Mouse (Mus musculus): ENCODE results near the gene Gins2. TPM values are rescaled to one million over a fixed set of nuclear protein-coding genes. Genes with fewer than 3 reads are reported as not detected.

Gins2 gene
- polyA plus RNA-seq (2014; fragmentation: Nextera tagmentation; extraction: Ambion mirVana): 101 and 109 TPM in 2 replicates

DNA sequence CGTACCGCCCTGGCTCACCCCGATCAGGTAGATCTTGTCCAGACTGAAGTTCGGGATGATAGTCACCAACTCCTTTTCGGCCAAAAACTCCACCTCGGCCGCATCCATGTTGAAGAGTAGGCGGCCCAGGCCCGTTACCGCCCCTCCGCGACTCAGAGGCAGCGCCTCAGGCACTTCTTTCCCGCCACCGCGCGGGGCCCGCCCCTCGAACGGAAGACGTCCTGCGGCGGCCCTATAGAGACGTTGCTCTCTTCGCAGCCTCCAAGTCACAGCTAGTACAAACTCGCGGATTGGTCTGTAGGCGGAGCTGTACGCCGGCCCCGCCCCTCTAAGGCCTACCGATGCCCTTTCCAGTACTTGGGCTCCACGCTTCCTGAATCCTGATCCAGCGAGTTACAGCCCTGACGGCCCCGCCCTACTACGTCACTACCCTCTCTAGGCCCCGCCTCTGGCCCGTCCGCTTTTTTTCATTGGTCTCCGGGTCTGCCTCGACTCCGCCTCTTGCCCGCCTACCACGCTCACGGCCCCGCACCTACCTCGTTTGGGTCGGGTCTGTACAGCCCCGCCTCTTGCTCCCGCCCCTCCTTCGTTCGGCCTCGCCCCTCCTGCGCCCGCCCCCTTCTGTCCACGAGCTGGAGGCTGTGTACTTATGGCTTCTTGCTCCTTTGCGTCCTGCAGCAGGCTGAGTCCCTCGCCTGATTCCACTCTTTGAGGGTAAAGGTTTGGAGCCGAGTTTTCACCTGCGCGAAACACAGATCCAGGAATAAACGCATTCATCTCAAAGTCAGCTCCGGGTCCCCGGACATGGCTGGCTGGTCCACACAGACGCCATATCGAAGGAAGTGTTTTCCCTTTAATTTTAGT is at the start of gene Gins2:
TSS of gene Gins2 (minus strand) at position 397 of the 864 bp plus-strand sequence.
- Histone ChIP-seq H3K9me3 (ENCODE audit: control insufficient read depth, low read length) (no peaks in the 10 kb centered on the region), H3K4me3 (ENCODE audit: low read depth, low read length) (peak within 1 kb of the TSS; percentile 47), H3K36me3 (ENCODE audit: control insufficient read depth, insufficient read depth, low read length) (0 out of 2 replicates have a peak, but pooled peaks cover 2% of the 10 kb centered on the region), H3K4me2 (ENCODE audit: low read depth) (peak within 1 kb of the TSS; percentile 67), H3K9ac (ENCODE audit: low read length) (peak within 1 kb of the TSS; percentile 49), H3K27me3 (ENCODE audit: control insufficient read depth, insufficient read depth, low read length) (no peaks in the 10 kb centered on the region), H3K4me1 (ENCODE audit: control insufficient read depth, insufficient read depth, low read length) (peaks cover 12% of the 10 kb centered on the region), H3K27ac (ENCODE audit: low read depth, low read length) (0 out of 2 replicates have a peak within 1 kb of the TSS, but pooled peaks have one; percentile 27)
- DNase-seq (ENCODE audit: low spot score) (peak; percentile 99), ATAC-seq (ENCODE audit: insufficient read depth, low FRiP score, low TSS enrichment) (peak; percentile 98)
- 1% methylated on average over 67 of the region's 67 CpGs for WGBS

DNA sequence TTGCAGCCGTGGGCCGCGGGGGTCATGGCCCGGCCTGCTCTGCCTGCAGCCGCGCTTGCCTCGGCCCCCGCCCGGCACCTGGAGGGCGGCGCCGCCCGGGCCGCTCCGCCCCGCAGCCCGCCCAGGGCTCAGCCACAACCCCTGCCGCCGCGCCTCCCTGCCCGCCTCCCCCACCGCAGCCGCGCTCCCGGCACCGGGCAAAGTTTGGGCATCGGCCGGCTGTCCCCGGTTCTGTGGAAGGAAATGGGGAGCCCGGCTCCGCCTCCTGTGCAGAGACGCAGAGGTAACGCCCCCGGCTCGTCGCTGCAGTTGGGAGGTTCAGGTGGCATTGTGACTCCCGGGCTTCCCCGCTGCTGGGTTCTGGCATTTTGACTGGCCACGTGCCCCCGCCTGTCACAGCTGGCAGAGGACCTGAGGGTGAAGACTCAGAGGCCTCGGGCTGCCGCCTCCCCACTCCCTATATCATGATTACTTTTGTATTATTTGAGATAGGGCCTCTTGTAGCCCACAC is 45.3 kb upstream of the Gins2 start:
- Histone ChIP-seq H3K9ac (ENCODE audit: low read length) (peak overlapping the region; percentile 55), H3K9me3 (ENCODE audit: control insufficient read depth, low read length) (no peaks in the 10 kb centered on the region), H3K4me1 (ENCODE audit: control insufficient read depth, insufficient read depth, low read length) (peaks cover 14% of the 10 kb centered on the region), H3K36me3 (ENCODE audit: control insufficient read depth, insufficient read depth, low read length) (no peaks in the 10 kb centered on the region), H3K27me3 (ENCODE audit: control insufficient read depth, insufficient read depth, low read length) (peaks cover 18% of the 10 kb centered on the region), H3K4me2 (ENCODE audit: low read depth) (peak overlapping the region; percentile 92), H3K27ac (ENCODE audit: low read depth, low read length) (no peak overlapping the region), H3K4me3 (ENCODE audit: low read depth, low read length) (peak overlapping the region; percentile 50)
- ATAC-seq (ENCODE audit: insufficient read depth, low FRiP score, low TSS enrichment) (no peak), DNase-seq (ENCODE audit: low spot score) (peak; percentile 39)
- under 1% methylated on average over 34 of the region's 42 CpGs for WGBS

DNA sequence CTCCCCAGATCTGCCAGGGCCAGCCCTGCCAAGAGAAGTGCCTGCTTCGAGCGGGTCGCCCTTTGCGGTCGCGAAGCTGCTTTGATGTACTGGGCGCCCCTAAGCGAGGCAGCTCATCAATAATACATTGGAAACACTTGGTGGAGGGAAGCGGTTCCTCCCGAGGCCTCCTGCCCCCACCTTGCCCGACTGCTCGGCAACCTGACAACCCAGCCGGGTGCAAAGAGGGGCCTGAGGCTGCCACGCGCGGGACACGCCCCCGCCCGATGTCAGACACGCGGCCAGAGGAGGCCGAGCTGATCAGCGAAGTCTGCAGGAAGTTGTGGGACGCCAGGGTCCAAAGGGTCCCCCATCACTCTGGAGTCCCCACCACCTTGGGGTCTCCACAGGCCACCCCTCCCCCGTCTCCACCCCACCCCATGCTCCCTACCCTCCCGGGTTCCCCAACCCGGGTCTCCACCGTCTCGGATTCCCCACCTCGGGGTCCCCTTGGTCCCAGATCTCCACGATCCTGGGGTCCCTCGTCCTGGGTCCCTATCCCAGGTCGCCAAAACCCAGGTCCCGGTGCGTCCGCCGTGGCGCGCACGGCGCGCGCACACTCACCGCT is 44.7 kb upstream of the Gins2 start:
- Histone ChIP-seq H3K27ac (ENCODE audit: low read depth, low read length) (no peak overlapping the region), H3K9ac (ENCODE audit: low read length) (peak overlapping the region; percentile 55)
- DNase-seq (ENCODE audit: low spot score): peak; percentile 48

DNA sequence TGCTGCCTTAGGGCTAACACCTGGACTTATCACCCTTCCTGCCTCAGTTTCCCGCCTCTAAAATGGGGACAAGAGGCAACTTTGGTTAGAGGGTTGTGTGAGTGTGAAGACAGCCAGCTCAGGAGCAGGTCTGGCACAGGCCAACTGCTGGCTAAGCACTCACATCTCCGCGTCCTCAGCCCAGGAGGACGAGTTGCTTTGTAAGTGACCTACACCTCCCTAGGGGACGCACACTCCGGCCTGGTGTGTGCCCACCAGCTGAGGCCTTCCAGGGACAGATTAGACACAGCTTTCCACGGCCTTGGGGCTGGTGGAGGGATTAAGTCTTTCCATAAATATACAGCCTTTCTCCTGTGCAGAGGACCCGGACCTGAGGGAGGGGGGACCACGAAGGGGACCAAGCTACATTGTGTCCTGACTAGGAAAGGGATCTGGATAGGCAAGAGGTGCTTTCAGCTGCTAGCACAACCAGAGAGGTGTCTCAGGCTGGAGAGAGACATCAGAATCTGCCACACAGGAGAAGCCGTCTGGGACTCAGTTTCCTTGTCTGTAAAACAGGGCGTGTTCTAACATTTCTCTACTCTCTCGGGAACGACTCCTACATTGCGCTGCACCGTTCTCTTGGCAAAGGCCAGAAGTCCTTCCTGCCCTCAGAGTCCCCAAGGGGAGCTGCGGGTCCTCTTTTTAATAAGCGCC is 44.0 kb upstream of the Gins2 start:
- Histone ChIP-seq H3K36me3 (ENCODE audit: control insufficient read depth, insufficient read depth, low read length) (no peaks in the 10 kb centered on the region), H3K4me1 (ENCODE audit: control insufficient read depth, insufficient read depth, low read length) (peaks cover 14% of the 10 kb centered on the region), H3K4me2 (ENCODE audit: low read depth) (peak overlapping the region; percentile 92), H3K27ac (ENCODE audit: low read depth, low read length) (no peak overlapping the region), H3K27me3 (ENCODE audit: control insufficient read depth, insufficient read depth, low read length) (peaks cover 18% of the 10 kb centered on the region), H3K9ac (ENCODE audit: low read length) (0 out of 2 replicates have a peak overlapping the region, but pooled peaks have one; percentile 10), H3K4me3 (ENCODE audit: low read depth, low read length) (peak overlapping the region; percentile 50), H3K9me3 (ENCODE audit: control insufficient read depth, low read length) (no peaks in the 10 kb centered on the region)
- 31% methylated on average over 17 of the region's 17 CpGs for WGBS
- peak; percentile 35 for DNase-seq (ENCODE audit: low spot score)
- no peak for ATAC-seq (ENCODE audit: insufficient read depth, low FRiP score, low TSS enrichment)

More for the DNA sequence above, 44.7 kb upstream of the Gins2 start:
- no peak for ATAC-seq (ENCODE audit: insufficient read depth, low FRiP score, low TSS enrichment)
- peaks cover 18% of the 10 kb centered on the region for H3K27me3 ChIP-seq (ENCODE audit: control insufficient read depth, insufficient read depth, low read length)
- H3K36me3 ChIP-seq (ENCODE audit: control insufficient read depth, insufficient read depth, low read length): no peaks in the 10 kb centered on the region
- H3K9me3 ChIP-seq (ENCODE audit: control insufficient read depth, low read length): no peaks in the 10 kb centered on the region
- WGBS: under 1% methylated on average over 44 of the region's 44 CpGs
- H3K4me3 ChIP-seq (ENCODE audit: low read depth, low read length): peak overlapping the region; percentile 50
- H3K4me1 ChIP-seq (ENCODE audit: control insufficient read depth, insufficient read depth, low read length): peaks cover 14% of the 10 kb centered on the region
- peak overlapping the region; percentile 92 for H3K4me2 ChIP-seq (ENCODE audit: low read depth)

DNA sequence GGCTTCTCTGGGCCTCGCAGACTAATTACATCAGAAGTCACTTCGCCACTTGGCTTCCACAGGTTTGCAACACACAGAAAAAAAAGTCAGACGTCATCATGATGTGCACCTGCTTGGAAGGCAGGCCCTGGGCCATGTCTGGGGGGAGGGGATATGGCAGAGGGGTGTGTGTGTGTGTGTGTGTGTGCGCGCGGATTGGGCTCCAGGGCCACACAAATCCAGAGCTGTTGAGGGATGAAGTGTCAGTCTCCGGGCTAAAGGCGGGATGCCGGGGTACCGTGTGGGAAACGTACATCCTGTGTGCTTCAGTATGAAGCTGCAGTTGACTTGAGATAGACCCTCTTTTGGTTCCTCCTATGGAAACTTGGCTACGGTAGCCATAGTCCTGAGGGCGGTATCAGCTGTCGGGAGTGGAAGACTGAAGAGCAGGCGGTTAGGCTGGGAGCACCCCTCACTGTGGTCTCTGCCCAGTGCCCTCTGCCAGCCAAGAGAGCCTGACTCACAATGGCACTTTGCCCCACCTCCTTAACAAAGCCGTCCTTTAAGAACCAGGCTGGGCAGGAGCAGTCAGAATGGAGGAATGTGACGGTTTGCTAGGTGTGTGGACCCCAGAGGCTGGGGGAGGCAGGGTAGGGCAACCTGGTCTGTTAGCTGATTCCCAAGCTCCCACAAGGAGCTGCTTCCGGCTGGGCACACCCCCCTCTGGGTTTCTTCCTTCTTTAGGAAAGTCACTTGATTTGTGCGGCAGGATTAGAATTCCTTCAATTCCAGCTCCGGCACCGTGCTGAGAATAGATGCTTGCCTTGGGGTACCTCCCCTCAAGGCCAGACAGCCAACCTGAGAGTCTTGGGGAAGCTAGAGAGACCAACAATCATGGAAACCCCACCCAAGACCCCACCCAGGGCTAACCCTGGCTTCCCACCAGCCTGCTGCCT is 42.6 kb upstream of the Gins2 start:
- ATAC-seq (ENCODE audit: insufficient read depth, low FRiP score, low TSS enrichment): no peak
- Histone ChIP-seq H3K4me2 (ENCODE audit: low read depth) (no peak overlapping the region), H3K27me3 (ENCODE audit: control insufficient read depth, insufficient read depth, low read length) (peaks cover 18% of the 10 kb centered on the region), H3K36me3 (ENCODE audit: control insufficient read depth, insufficient read depth, low read length) (no peaks in the 10 kb centered on the region), H3K4me3 (ENCODE audit: low read depth, low read length) (no peak overlapping the region), H3K9me3 (ENCODE audit: control insufficient read depth, low read length) (no peaks in the 10 kb centered on the region), H3K9ac (ENCODE audit: low read length) (no peak overlapping the region), H3K27ac (ENCODE audit: low read depth, low read length) (no peak overlapping the region), H3K4me1 (ENCODE audit: control insufficient read depth, insufficient read depth, low read length) (peaks cover 14% of the 10 kb centered on the region)
- 78% methylated on average over 21 of the region's 21 CpGs for WGBS
- DNase-seq (ENCODE audit: low spot score): no peak

DNA sequence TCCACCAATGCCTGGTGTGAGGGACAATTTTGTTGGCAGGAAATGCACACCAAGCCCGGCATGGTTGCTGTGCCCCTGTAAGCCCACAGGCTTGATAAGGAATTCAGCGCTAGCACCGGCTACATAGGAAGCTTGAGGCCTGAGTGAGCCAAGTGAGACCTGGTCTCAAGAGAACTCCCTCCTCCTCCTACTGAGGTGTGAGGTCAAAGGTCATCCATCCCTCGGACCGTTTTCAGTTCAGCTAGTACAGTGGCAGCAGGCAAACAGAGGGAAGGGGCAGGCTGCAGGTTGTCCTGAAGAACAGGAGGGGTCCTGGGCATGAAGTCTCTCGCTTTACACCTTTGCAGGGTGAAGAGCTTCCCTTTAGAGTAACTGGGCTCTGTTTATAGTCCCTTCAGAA is 41.7 kb upstream of the Gins2 start:
- WGBS: 39% methylated on average over 6 of the region's 6 CpGs
- no peak for ATAC-seq (ENCODE audit: insufficient read depth, low FRiP score, low TSS enrichment)
- Histone ChIP-seq H3K4me2 (ENCODE audit: low read depth) (no peak overlapping the region), H3K4me1 (ENCODE audit: control insufficient read depth, insufficient read depth, low read length) (peaks cover 14% of the 10 kb centered on the region), H3K9ac (ENCODE audit: low read length) (no peak overlapping the region), H3K36me3 (ENCODE audit: control insufficient read depth, insufficient read depth, low read length) (no peaks in the 10 kb centered on the region), H3K27me3 (ENCODE audit: control insufficient read depth, insufficient read depth, low read length) (peaks cover 18% of the 10 kb centered on the region), H3K4me3 (ENCODE audit: low read depth, low read length) (no peak overlapping the region), H3K27ac (ENCODE audit: low read depth, low read length) (no peak overlapping the region), H3K9me3 (ENCODE audit: control insufficient read depth, low read length) (no peaks in the 10 kb centered on the region)
- DNase-seq (ENCODE audit: low spot score): no peak

DNA sequence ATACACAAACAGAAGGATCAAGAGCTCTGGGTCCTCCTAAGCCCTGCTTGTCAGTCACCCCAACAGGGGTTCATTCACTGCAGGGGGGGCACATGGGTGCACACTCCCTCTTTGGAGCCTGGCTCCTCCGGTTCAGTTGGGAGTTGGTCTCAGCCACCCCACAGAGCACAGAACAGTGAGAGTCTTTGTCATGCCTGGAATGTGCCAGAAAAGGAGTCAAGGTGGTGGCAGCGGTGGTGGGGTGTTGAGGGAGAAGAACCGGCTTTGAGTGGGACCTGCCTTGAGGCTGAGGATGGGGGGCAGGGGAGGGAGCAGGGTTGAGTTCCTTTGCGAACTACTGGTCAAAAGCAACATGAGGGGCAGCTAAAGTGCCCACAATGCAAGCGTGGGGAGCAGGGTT is 40.9 kb upstream of the Gins2 start:
- peaks cover 14% of the 10 kb centered on the region for H3K4me1 ChIP-seq (ENCODE audit: control insufficient read depth, insufficient read depth, low read length)
- no peak for ATAC-seq (ENCODE audit: insufficient read depth, low FRiP score, low TSS enrichment)
- WGBS: 59% methylated on average over 5 of the region's 5 CpGs

DNA sequence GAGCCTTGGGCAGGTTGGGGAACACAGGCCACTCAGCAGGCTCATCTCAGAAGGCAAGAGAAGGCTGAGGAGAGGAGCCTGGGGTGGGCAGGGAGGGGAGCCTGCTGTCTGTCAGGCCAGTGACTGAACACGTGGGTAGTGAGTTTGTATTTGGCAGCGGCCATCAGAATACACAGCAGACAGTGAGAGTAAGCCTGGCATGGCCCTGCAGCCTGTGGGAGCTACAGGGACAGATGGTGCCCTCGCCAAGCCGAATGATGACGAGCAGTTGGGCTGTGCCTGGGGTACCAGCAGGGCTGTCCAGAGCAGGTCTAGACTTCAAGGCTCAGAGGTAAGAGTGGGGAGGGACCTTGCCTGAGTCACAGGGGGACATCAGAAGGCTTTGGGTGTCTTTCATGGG is 38.2 kb upstream of the Gins2 start:
- ATAC-seq (ENCODE audit: insufficient read depth, low FRiP score, low TSS enrichment) (no peak), DNase-seq (ENCODE audit: low spot score) (no peak)
- Histone ChIP-seq H3K9me3 (ENCODE audit: control insufficient read depth, low read length) (no peaks in the 10 kb centered on the region), H3K9ac (ENCODE audit: low read length) (no peak overlapping the region), H3K4me2 (ENCODE audit: low read depth) (no peak overlapping the region), H3K27ac (ENCODE audit: low read depth, low read length) (no peak overlapping the region), H3K4me1 (ENCODE audit: control insufficient read depth, insufficient read depth, low read length) (no peaks in the 10 kb centered on the region), H3K36me3 (ENCODE audit: control insufficient read depth, insufficient read depth, low read length) (no peaks in the 10 kb centered on the region), H3K27me3 (ENCODE audit: control insufficient read depth, insufficient read depth, low read length) (no peaks in the 10 kb centered on the region), H3K4me3 (ENCODE audit: low read depth, low read length) (no peak overlapping the region)
- 85% methylated on average over 5 of the region's 5 CpGs for WGBS

More for the DNA sequence above, 40.9 kb upstream of the Gins2 start:
- Histone ChIP-seq H3K4me2 (ENCODE audit: low read depth) (no peak overlapping the region), H3K4me3 (ENCODE audit: low read depth, low read length) (no peak overlapping the region), H3K27ac (ENCODE audit: low read depth, low read length) (no peak overlapping the region), H3K27me3 (ENCODE audit: control insufficient read depth, insufficient read depth, low read length) (peaks cover 14% of the 10 kb centered on the region), H3K36me3 (ENCODE audit: control insufficient read depth, insufficient read depth, low read length) (no peaks in the 10 kb centered on the region), H3K9ac (ENCODE audit: low read length) (no peak overlapping the region), H3K9me3 (ENCODE audit: control insufficient read depth, low read length) (no peaks in the 10 kb centered on the region)
- DNase-seq (ENCODE audit: low spot score): no peak

All from neural tube, embryonic 11.5 days (tissue).